10 mouse cellular contexts compared by ENCODE assay signal in the genomic region with DNA sequence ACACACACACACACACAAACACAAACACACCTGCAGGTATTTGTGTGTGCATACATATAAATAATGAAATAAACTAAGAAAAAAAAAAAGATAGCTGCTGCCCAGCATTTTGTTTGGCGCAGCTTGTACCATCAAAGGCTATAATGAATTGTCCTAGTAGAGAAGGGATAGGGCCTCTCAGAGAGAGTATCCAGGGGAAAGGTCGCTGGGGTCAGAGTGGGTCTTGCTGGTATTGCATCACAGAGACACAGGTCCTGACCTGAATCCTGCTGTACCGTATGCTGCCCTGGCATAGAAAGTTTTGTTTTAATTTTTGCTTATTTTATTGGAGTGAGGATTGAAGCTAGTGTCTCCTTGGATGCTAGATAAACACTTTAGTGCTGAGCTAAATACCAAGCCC. TPM values are rescaled to one million over a fixed set of nuclear protein-coding genes. Genes with fewer than 3 reads are reported as not detected.
DNase-seq lines count a peak whose midpoint lies in the region; ATAC-seq and TF ChIP-seq lines count a peak whose summit lies in the region.
"Had no signal": no experiment of that assay in that cellular context is flagged by ENCODE, and none has a peak within 500 bp of the region (broad histone marks: within the 10 kb centered on the region; RNA-seq: fewer than 3 reads in every experiment).

No protein-coding gene starts in this region.

- H3K4me1 ChIP-seq in lung, embryonic 14.5 days (ENCODE audit: insufficient read depth): peaks cover 15% of the 10 kb centered on the region
- peaks cover 5% of the 10 kb centered on the region; the same call in 1 of the 2 replicates for H3K4me1 ChIP-seq in lung, adult 2 months (ENCODE audit: control insufficient read depth, insufficient read depth, low read length)
- H3K4me1 ChIP-seq in forebrain, postnatal 0 days (ENCODE audit: insufficient read depth): peaks cover 4% of the 10 kb centered on the region; the same call in 1 of the 2 replicates
- peaks cover 7% of the 10 kb centered on the region for H3K4me1 ChIP-seq in liver, adult 2 months (ENCODE audit: control insufficient read depth, insufficient read depth, low read length)
- H3K4me1 ChIP-seq in stomach, embryonic 14.5 days (ENCODE audit: control insufficient read depth, insufficient read depth, low read length): peaks cover 18% of the 10 kb centered on the region

- no peak for ATAC-seq in lung, embryonic 14.5 days (ENCODE audit: insufficient read depth)
- ATAC-seq in forebrain, postnatal 0 days: no peak
- no peak for ATAC-seq in stomach, embryonic 14.5 days (ENCODE audit: insufficient number of reproducible peaks, insufficient read depth, low FRiP score, low read depth)
- ATAC-seq in megakaryocyte-erythroid progenitor cell, adult 5-6 weeks (replicated peaks; ENCODE audit: low FRiP score, low TSS enrichment, poor library complexity, severe bottlenecking): no peak

- H3K4me2 ChIP-seq in lung, embryonic 14.5 days: peak overlapping the region; percentile 74
- peak overlapping the region; percentile 91; the same call in 1 of the 2 replicates for H3K4me2 ChIP-seq in forebrain, postnatal 0 days (ENCODE audit: low read depth)
- H3K4me2 ChIP-seq in stomach, embryonic 14.5 days (replicated peaks; ENCODE audit: low read depth, low read length): peak overlapping the region; percentile 51; the same call in 1 of the 2 replicates

- TF ChIP-seq POLR2A in lung, adult 2 months (IDR thresholded peaks at IDR 0.05; ENCODE audit: borderline replicate concordance, extremely low read depth, low read depth, low read length): no peak
- no peak for TF ChIP-seq POLR2A in liver, adult 2 months (IDR thresholded peaks at IDR 0.05; ENCODE audit: extremely low read depth, insufficient read depth, low read length)

- H3K9ac ChIP-seq in lung, embryonic 14.5 days: peak overlapping the region; percentile 91; the same call in 1 of the 2 replicates
- peak overlapping the region; percentile 76; the same call in 1 of the 2 replicates for H3K9ac ChIP-seq in forebrain, postnatal 0 days
- H3K9ac ChIP-seq in liver, adult 2 months (ENCODE audit: low read depth, low read length): no peak overlapping the region
- no peak overlapping the region for H3K9ac ChIP-seq in stomach, embryonic 14.5 days (replicated peaks; ENCODE audit: low read depth, low read length)

- WGBS in lung, embryonic 14.5 days: 34% methylated on average over 3 of the region's 3 CpGs
- WGBS in lung, adult 2 months: 55% methylated on average over 3 of the region's 3 CpGs
- WGBS in forebrain, postnatal 0 days: 43% methylated on average over 3 of the region's 3 CpGs
- 24% methylated on average over 3 of the region's 3 CpGs for whole genome bisulfite sequencing in liver, adult 2 months
- 19% methylated on average over 3 of the region's 3 CpGs for WGBS in stomach, embryonic 14.5 days

- DNase-seq in lung, embryonic 14.5 days: no peak
- DNase-seq in lung, adult 2 months: no peak
- DNase-seq in forebrain, postnatal 0 days: no peak
- peak; percentile 83 for DNase-seq in liver, adult 2 months (ENCODE audit: extremely low read depth, low read depth, low spot score)
- DNase-seq in spleen, postnatal 14 days (ENCODE audit: low spot score in 2 of 2): no peak
- no peak for DNase-seq in layer of hippocampus, adult 11-12 months (ENCODE audit: low spot score)
- DNase-seq: kidney, adult 11 months; thymus, adult 2 months had no signal

- H3K79me2 ChIP-seq in liver, adult 2 months (ENCODE audit: control insufficient read depth, insufficient read depth, low read length): no peaks in the 10 kb centered on the region; the same call in 1 of the 2 replicates

- peak overlapping the region; percentile 90; the same call in 1 of the 2 replicates for H3K27ac ChIP-seq in lung, embryonic 14.5 days (ENCODE audit: low read depth)
- no peak overlapping the region for H3K27ac ChIP-seq in forebrain, postnatal 0 days (ENCODE audit: low read depth, low read length)
- H3K27ac ChIP-seq in liver, adult 2 months (replicated peaks; ENCODE audit: insufficient read depth, low read depth, low read length): no peak overlapping the region
- H3K27ac ChIP-seq in stomach, embryonic 14.5 days (ENCODE audit: low read length): peak overlapping the region; percentile 95; the same call in 1 of the 2 replicates

- H3K27me3 ChIP-seq in lung, embryonic 14.5 days (ENCODE audit: insufficient read depth, low read length): no peaks in the 10 kb centered on the region
- H3K27me3 ChIP-seq in forebrain, postnatal 0 days (ENCODE audit: insufficient read depth, low read length): no peaks in the 10 kb centered on the region
- H3K27me3 ChIP-seq in liver, adult 2 months (ENCODE audit: control insufficient read depth, insufficient read depth, low read length): no peaks in the 10 kb centered on the region
- no peaks in the 10 kb centered on the region for H3K27me3 ChIP-seq in stomach, embryonic 14.5 days (ENCODE audit: control insufficient read depth, insufficient read depth, low read length)

- H3K9me3 ChIP-seq in lung, embryonic 14.5 days (ENCODE audit: low read depth, low read length): no peaks in the 10 kb centered on the region
- H3K9me3 ChIP-seq in forebrain, postnatal 0 days (ENCODE audit: low read length): no peaks in the 10 kb centered on the region
- no peaks in the 10 kb centered on the region for H3K9me3 ChIP-seq in stomach, embryonic 14.5 days (ENCODE audit: control insufficient read depth, low read depth, low read length)

- H3K36me3 ChIP-seq in lung, embryonic 14.5 days (ENCODE audit: insufficient read depth): no peaks in the 10 kb centered on the region; the same call in 1 of the 2 replicates
- no peaks in the 10 kb centered on the region for H3K36me3 ChIP-seq in forebrain, postnatal 0 days (ENCODE audit: insufficient read depth)
- H3K36me3 ChIP-seq in liver, adult 2 months (ENCODE audit: control insufficient read depth, insufficient read depth, low read length): no peaks in the 10 kb centered on the region
- H3K36me3 ChIP-seq in stomach, embryonic 14.5 days (ENCODE audit: control insufficient read depth, insufficient read depth, low read length): no peaks in the 10 kb centered on the region

- no peak for TF ChIP-seq CTCF in lung, embryonic 14.5 days (IDR thresholded peaks at IDR 0.05; ENCODE audit: low read depth)
- TF ChIP-seq CTCF in lung, adult 2 months (IDR thresholded peaks at IDR 0.05; ENCODE audit: insufficient read depth, low read length): no peak
- TF ChIP-seq CTCF in forebrain, postnatal 0 days (IDR thresholded peaks at IDR 0.05; ENCODE audit: low read depth): no peak
- TF ChIP-seq CTCF in liver, adult 2 months (IDR thresholded peaks at IDR 0.05; ENCODE audit: low read depth, low read length): no peak

- H3K4me3 ChIP-seq in lung, embryonic 14.5 days (ENCODE audit: low read depth, low read length): peak overlapping the region; percentile 84; the same call in 1 of the 2 replicates
- no peak overlapping the region for H3K4me3 ChIP-seq in lung, adult 2 months (replicated peaks; ENCODE audit: extremely low read depth, low read depth, low read length)
- no peak overlapping the region for H3K4me3 ChIP-seq in forebrain, postnatal 0 days (ENCODE audit: low read depth, low read length)
- H3K4me3 ChIP-seq in liver, adult 2 months (ENCODE audit: insufficient read depth, low read depth, low read length): no peak overlapping the region
- peak overlapping the region; percentile 84; the same call in 1 of the 2 replicates for H3K4me3 ChIP-seq in stomach, embryonic 14.5 days (ENCODE audit: low read depth, low read length)

RNA-seq across cellular contexts. Expression of a gene that starts 0.6 kb away (rescaled TPM):
- polyA plus RNA-seq in lung, embryonic 14.5 days (2014; fragmentation: Nextera tagmentation; extraction: Ambion mirVana): 74.6 and 75.3 TPM in 2 replicates
- 3.1 and 4.2 TPM in 2 replicates for polyA plus RNA-seq in lung, adult 2 months (2012; rRNA removed)
- total RNA-seq in forebrain, postnatal 0 days (2014; rRNA removed): 8.1 and 10.9 TPM in 2 replicates
- polyA plus RNA-seq in forebrain, postnatal 0 days (2015; fragmentation: Nextera tagmentation; extraction: Ambion mirVana): 17.0 and 18.0 TPM in 2 replicates
- 8.4 and 9.1 TPM in 2 replicates for total RNA-seq in liver, adult 2 months (2014; rRNA removed)
- polyA plus RNA-seq in liver, adult 2 months (2012; rRNA removed): 3.9 and 7.6 TPM in 2 replicates
- polyA plus RNA-seq in stomach, embryonic 14.5 days (2014; fragmentation: Nextera tagmentation; extraction: Ambion mirVana): 73.0 and 74.6 TPM in 2 replicates
- total RNA-seq in megakaryocyte-erythroid progenitor cell, adult 5-6 weeks (2014; fragmentation: Nextera tagmentation): 30.9 and 31.5 TPM in 2 replicates
- total RNA-seq in megakaryocyte-erythroid progenitor cell, adult 5-6 weeks (2017): 50.6 and 58.4 TPM in 2 replicates

Comparison
In these comparisons a context has a peak if more than half of its experiments do, and no peak if none do; other contexts are left out.
1. H3K4me3 ChIP-seq: peak in lung, embryonic 14.5 days (single experiment) and stomach, embryonic 14.5 days (single experiment); none in lung, adult 2 months (single experiment), forebrain, postnatal 0 days (single experiment) and liver, adult 2 months (single experiment).
2. H3K27ac ChIP-seq: peak in lung, embryonic 14.5 days (single experiment) and stomach, embryonic 14.5 days (single experiment); none in forebrain, postnatal 0 days (single experiment) and liver, adult 2 months (single experiment).
3. H3K9ac ChIP-seq: peak in lung, embryonic 14.5 days (single experiment) and forebrain, postnatal 0 days (single experiment); none in liver, adult 2 months (single experiment) and stomach, embryonic 14.5 days (single experiment).
4. Peak in every context shown above with its lines, with median percentiles within 50 percentile points of each other: H3K4me2 ChIP-seq.